Mouse (Mus musculus) neural tube, embryonic 15.5 days (tissue): ENCODE measurements at regions not wholly inside any gene's neighbourhood (a gene's known extent, or its start where the extent isn't known, plus 50 kb on each side); places are given as distances from the start of the nearest gene placed in this dataset.

ENCODE experiments used
- ATAC-seq: fragments of 200-750 bp; cut with Nextera tagmentation; 2 replicates; pipeline ENCODE4 v1.8.0; 2017; ENCODE audit warnings: mild to moderate bottlenecking, moderate TSS enrichment, moderate library complexity; ENCODE audit not compliant: low FRiP score
- H3K27ac ChIP-seq: fragments of 300-500 bp; sonication (generic); replicated peaks from 2 replicates; pipeline ENCODE4 v1.5.1; 2015; ENCODE audit warnings: mild to moderate bottlenecking, inconsistent platforms
- H3K27me3 ChIP-seq: fragments of 300-500 bp; sonication (generic); replicated peaks from 2 replicates; pipeline ENCODE4 v1.6.1; 2015; ENCODE audit warnings: inconsistent platforms
- H3K36me3 ChIP-seq: fragments of 300-500 bp; sonication (generic); 2 replicates; pipeline ENCODE4 v1.6.1; 2015; ENCODE audit warnings: inconsistent platforms
- H3K4me1 ChIP-seq: fragments of 300-500 bp; sonication (generic); 2 replicates; pipeline ENCODE4 v1.6.1; 2015; ENCODE audit warnings: inconsistent platforms
- H3K4me2 ChIP-seq: fragments of 300-500 bp; sonication (generic); 2 replicates; pipeline ENCODE4 v1.6.1; 2015; ENCODE audit warnings: inconsistent platforms, mild to moderate bottlenecking, moderate library complexity
- H3K4me3 ChIP-seq: fragments of 300-500 bp; sonication (generic); replicated peaks from 2 replicates; pipeline ENCODE4 v1.5.1; 2015; ENCODE audit warnings: mild to moderate bottlenecking, inconsistent platforms
- H3K9ac ChIP-seq: fragments of 300-500 bp; sonication (generic); replicated peaks from 2 replicates; pipeline ENCODE4 v1.6.1; 2015; ENCODE audit warnings: mild to moderate bottlenecking, inconsistent platforms
- H3K9me3 ChIP-seq: fragments of 300-500 bp; sonication (generic); replicated peaks from 2 replicates; pipeline ENCODE4 v1.6.1; 2016; ENCODE audit warnings: inconsistent platforms
- WGBS: fragments of 180-500 bp; shearing (Covaris S2); methylation state at CpG from one replicate; pipeline ENCODE4 v1.1.7; 2015; ENCODE audit warnings: mixed read lengths; 5-methylcytosine and 5-hydroxymethylcytosine counted together

DNA sequence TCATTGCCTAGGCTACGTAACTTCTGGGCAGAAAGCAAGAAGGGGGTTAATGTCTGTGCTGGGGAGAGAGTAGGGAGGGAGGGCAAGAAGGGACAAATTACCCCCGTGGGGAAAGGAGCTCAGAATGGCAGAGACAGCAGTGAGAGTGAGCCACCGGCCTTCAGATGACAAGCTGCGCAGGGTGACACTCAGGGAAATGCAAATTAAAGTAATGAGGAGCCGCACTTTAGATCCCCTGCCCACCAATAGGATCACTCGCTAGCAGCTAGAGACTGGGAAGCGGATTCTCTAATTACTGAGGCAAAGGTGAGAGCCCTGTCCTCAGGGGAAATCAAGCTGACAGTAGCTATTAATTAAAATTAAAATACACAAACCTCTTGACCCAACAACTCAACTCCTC, 202.5 kb downstream of the Arhgef10l start:
- ATAC-seq, result no peak
- 21% methylated on average over 7 of the region's 7 CpGs for WGBS

DNA sequence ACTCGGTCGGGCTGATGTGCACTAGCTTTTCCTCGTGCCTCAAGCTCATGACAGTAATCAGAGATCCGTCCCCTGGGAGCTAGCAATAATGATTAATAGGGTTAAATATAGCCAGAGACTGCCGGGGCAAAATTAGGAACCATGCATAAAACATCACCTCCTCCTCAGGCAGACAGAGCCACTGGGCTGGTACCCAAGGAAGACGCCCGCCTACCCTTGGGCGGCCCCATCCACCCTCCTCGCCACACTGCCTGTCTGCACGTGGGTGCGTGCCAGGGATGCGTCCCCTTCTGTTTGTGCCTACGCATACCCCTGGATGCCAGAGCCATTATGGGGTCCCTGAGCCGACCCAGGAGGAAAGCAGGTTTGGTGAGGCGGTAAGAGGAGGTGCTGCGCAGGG, 204.5 kb downstream of the Arhgef10l start:
- H3K9me3 ChIP-seq, result no peaks in the 10 kb centered on the region
- no peak overlapping the region for H3K4me3 ChIP-seq
- 59% methylated on average over 16 of the region's 16 CpGs for WGBS
- no peaks in the 10 kb centered on the region for H3K27me3 ChIP-seq
- peaks cover 31% of the 10 kb centered on the region for H3K4me1 ChIP-seq
- no peak overlapping the region for H3K27ac ChIP-seq
- H3K36me3 ChIP-seq, result no peaks in the 10 kb centered on the region
- no peak overlapping the region for H3K9ac ChIP-seq
- ATAC-seq, result no peak
- no peak overlapping the region for H3K4me2 ChIP-seq

More for the DNA sequence above, 202.5 kb downstream of the Arhgef10l start:
- no peak overlapping the region for H3K4me3 ChIP-seq
- H3K4me1 ChIP-seq, result peaks cover 36% of the 10 kb centered on the region
- no peaks in the 10 kb centered on the region for H3K27me3 ChIP-seq
- no peaks in the 10 kb centered on the region for H3K9me3 ChIP-seq
- no peak overlapping the region for H3K27ac ChIP-seq
- H3K4me2 ChIP-seq, result no peak overlapping the region
- H3K36me3 ChIP-seq, result no peaks in the 10 kb centered on the region
- H3K9ac ChIP-seq, result no peak overlapping the region

DNA sequence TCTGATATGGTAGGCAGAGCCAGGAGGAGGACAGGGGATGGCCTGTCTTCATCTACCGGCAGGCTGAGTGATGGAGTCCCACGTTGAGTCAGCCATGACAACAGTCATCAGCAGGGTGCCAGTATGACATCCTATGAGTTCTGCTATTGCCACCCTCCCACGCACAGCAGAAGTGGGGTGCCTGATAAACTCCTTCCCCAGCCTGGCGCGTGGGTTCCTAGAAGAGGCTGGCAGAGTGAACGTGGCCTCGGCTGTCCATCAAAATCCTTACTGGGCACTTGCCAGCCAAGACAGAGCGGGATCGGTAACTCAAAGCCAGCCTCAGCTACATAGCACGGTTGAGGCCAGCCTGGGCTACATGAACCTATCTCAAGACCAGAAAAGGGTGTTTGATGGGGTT, 202.5 kb upstream of the Igsf21 start:
- H3K27me3 ChIP-seq, result no peaks in the 10 kb centered on the region
- H3K9me3 ChIP-seq, result no peaks in the 10 kb centered on the region
- ATAC-seq, result no peak
- WGBS, result 89% methylated on average over 10 of the region's 10 CpGs
- no peak overlapping the region for H3K9ac ChIP-seq
- H3K4me2 ChIP-seq, result no peak overlapping the region
- no peak overlapping the region for H3K4me3 ChIP-seq
- H3K4me1 ChIP-seq, result peaks cover 16% of the 10 kb centered on the region
- H3K36me3 ChIP-seq, result no peaks in the 10 kb centered on the region
- H3K27ac ChIP-seq, result no peak overlapping the region

DNA sequence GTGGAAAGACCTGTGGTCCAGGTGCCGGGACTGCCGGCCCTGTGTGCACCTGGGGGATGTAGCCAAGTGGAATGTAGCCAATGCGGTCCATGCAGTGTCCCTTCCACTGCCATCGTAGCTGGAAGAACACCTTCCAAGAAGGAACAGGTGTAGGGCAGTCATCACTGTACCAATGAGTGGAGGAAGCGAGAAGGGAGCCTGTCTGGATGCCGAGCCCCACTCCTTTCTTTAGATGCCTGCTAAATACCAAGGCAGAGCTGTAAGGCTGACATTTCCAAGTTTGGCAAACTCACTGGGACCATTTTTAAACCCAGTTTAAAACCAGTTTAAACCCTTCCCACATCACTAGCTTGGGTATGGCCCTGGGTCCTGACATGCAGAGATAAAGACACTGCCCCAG, 199.9 kb upstream of the Igsf21 start:
- H3K27ac ChIP-seq, result no peak overlapping the region
- H3K27me3 ChIP-seq, result no peaks in the 10 kb centered on the region
- no peak overlapping the region for H3K9ac ChIP-seq
- no peak overlapping the region for H3K4me3 ChIP-seq
- H3K4me2 ChIP-seq, result no peak overlapping the region
- no peaks in the 10 kb centered on the region for H3K36me3 ChIP-seq
- 91% methylated on average over 6 of the region's 6 CpGs for WGBS
- no peak for ATAC-seq
- H3K9me3 ChIP-seq, result no peaks in the 10 kb centered on the region
- 0 out of 2 replicates have a peak, but pooled peaks cover 11% of the 10 kb centered on the region for H3K4me1 ChIP-seq

DNA sequence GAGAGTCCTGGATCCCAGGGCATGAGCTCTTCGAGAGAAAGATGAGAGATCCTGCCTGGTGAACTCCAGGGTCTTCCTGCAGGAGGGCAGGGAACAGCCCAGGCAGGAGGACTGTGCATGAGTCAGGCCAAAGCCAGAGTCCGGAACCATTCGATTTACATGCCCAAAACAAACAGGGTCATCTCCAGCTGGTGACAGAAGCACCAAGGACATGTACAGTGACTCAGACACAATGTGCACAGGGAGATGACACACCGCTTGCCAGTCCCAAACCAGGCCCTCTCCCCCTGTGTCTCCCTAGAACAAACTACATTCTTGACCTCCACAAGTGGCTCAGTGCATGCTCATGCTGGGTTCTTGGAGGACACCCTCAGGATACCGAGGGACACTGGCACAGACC, 199.3 kb upstream of the Igsf21 start:
- Histone ChIP-seq H3K9ac (no peak overlapping the region), H3K4me1 (0 out of 2 replicates have a peak, but pooled peaks cover 11% of the 10 kb centered on the region), H3K36me3 (no peaks in the 10 kb centered on the region), H3K4me3 (no peak overlapping the region), H3K27ac (no peak overlapping the region), H3K9me3 (no peaks in the 10 kb centered on the region), H3K27me3 (no peaks in the 10 kb centered on the region), H3K4me2 (no peak overlapping the region)
- no peak for ATAC-seq
- WGBS, result 83% methylated on average over 5 of the region's 5 CpGs

DNA sequence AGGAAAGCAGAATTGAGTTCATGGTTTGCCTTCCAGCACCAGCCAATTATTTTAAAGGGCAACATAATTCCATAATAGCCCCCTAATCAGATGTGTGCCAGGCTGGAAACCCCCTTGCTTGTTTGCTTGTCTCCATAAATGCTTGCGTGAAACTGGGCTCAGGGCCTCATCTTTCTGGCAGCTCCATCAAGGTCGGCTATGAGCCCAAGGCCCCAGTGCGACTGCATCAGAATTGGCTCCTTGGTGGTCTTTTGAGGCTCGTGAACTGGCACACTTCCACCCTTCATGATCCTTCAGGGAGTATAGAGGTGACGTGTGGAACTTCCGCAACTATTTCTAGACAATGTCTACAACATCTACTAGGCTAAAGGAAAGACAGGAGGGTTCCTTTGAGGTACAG, 196.6 kb upstream of the Igsf21 start:
- Histone ChIP-seq H3K36me3 (no peaks in the 10 kb centered on the region), H3K9me3 (no peaks in the 10 kb centered on the region), H3K9ac (no peak overlapping the region), H3K4me2 (no peak overlapping the region), H3K27me3 (no peaks in the 10 kb centered on the region), H3K27ac (no peak overlapping the region), H3K4me1 (peaks cover 22% of the 10 kb centered on the region), H3K4me3 (no peak overlapping the region)
- WGBS, result 71% methylated on average over 6 of the region's 6 CpGs
- no peak for ATAC-seq

DNA sequence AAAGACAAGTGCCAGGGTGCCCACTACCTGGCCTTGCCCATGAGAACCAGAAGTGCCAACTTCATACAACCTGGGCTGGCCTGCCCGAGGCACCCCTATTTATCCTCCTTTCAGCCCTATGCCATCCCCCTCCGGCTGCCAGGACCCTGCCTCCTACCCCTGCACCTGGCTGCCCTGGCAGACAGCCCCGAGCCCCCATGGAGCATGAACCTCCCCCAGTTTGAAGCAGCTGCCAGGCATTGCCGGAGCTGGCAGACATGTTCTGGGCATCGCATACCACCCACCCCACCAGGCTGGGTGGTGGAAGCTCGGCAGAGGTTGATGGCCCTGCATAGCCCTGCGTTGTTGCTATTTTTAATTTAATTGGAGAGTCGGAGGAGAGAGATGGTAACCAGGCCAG, 195.2 kb upstream of the Igsf21 start:
- no peaks in the 10 kb centered on the region for H3K9me3 ChIP-seq
- no peaks in the 10 kb centered on the region for H3K27me3 ChIP-seq
- no peak overlapping the region for H3K27ac ChIP-seq
- no peak overlapping the region for H3K9ac ChIP-seq
- H3K4me2 ChIP-seq, result no peak overlapping the region
- peaks cover 22% of the 10 kb centered on the region for H3K4me1 ChIP-seq
- no peak overlapping the region for H3K4me3 ChIP-seq
- no peak for ATAC-seq
- H3K36me3 ChIP-seq, result no peaks in the 10 kb centered on the region
- 71% methylated on average over 8 of the region's 8 CpGs for WGBS

DNA sequence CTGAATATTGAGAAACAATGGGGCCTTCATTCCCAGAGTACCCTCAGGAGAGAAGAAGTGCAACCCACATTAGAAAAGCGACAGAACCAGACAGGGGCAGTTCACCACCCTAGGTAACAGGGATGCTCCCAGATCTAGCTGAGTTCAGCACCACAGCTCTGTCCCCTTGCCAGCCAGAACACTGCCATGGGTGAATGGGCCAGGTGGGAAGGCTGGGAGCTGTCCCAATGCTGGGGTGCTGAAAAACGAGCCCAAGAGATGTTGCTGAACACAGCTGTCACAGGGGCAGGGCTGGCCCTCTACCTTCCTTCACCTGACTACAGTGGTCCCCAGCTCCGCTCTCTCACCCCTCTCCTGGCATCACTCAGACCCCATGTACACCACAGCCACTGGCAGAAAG, 193.3 kb upstream of the Igsf21 start:
- no peak overlapping the region for H3K9ac ChIP-seq
- H3K27ac ChIP-seq, result no peak overlapping the region
- H3K9me3 ChIP-seq, result no peaks in the 10 kb centered on the region
- H3K4me3 ChIP-seq, result no peak overlapping the region
- no peaks in the 10 kb centered on the region for H3K36me3 ChIP-seq
- WGBS, result 32% methylated on average over 3 of the region's 3 CpGs
- no peak overlapping the region for H3K4me2 ChIP-seq
- no peak for ATAC-seq
- peaks cover 27% of the 10 kb centered on the region for H3K4me1 ChIP-seq
- no peaks in the 10 kb centered on the region for H3K27me3 ChIP-seq

DNA sequence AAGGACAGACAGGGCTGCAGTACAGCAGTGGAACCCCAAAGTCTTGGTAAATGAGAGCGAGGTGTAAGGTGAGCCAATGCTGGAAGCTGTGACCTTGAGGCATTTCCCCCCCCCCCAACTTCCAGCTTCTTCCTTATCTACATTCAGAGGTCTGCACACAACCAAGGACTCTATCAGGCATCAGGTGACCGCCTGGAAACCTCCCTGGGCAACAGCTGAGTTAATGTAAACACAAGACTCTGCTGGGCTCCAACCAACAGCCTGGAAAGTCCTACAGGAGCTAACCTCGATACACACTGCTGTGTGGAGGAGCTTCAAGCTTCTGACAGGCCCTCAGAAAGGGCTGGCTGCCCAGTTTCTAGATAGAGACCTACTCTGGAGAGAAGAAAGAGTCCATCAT, 189.4 kb upstream of the Igsf21 start:
- no peak overlapping the region for H3K4me3 ChIP-seq
- no peak overlapping the region for H3K4me2 ChIP-seq
- WGBS, result 62% methylated on average over 3 of the region's 3 CpGs
- H3K9ac ChIP-seq, result no peak overlapping the region
- H3K27ac ChIP-seq, result no peak overlapping the region
- no peaks in the 10 kb centered on the region for H3K9me3 ChIP-seq
- H3K27me3 ChIP-seq, result no peaks in the 10 kb centered on the region
- H3K36me3 ChIP-seq, result no peaks in the 10 kb centered on the region
- ATAC-seq, result no peak
- H3K4me1 ChIP-seq, result peaks cover 29% of the 10 kb centered on the region

DNA sequence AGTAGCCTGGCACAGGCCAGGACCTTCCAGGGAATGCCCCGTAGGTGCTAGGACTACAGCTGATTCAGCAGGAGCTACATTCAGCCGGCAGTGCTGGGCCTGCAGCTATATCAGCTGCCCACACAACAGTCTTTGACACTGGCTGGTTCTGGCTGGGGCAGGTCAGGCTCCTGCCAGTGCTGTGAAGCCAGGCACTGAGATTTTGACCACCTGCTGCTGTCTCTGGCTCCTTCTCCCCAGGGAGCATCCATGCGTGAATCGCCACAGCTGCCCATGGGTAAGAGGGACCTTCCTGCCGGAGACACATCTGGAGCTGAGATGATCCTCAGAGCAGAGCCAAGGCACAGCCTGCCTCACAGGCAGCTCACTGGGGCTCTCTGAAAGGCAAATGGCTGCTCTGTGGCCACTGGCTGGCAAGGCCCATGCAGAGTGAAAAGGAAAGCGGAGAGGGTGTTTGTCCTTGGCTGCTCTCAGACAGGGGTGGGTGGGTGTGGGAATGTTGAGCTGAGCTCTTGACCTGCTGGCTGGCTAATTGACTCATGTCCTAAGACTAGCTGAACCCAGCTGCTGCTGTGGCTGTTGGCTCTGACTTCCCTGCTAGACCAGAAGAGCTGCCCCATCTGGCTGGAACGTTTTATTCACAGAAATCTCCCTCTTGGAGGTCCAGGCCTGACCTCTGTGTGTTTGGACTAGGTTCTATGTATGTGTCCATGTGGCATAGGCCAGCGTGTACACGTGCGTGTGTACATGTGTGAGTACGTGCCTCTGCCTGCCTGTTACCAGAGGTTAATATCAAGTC, 187.4 kb upstream of the Igsf21 start:
- ATAC-seq, result no peak
- Histone ChIP-seq H3K36me3 (no peaks in the 10 kb centered on the region), H3K27ac (no peak overlapping the region), H3K4me2 (no peak overlapping the region), H3K9me3 (no peaks in the 10 kb centered on the region), H3K27me3 (no peaks in the 10 kb centered on the region), H3K4me3 (no peak overlapping the region), H3K4me1 (peaks cover 23% of the 10 kb centered on the region), H3K9ac (no peak overlapping the region)
- 61% methylated on average over 11 of the region's 11 CpGs for WGBS

DNA sequence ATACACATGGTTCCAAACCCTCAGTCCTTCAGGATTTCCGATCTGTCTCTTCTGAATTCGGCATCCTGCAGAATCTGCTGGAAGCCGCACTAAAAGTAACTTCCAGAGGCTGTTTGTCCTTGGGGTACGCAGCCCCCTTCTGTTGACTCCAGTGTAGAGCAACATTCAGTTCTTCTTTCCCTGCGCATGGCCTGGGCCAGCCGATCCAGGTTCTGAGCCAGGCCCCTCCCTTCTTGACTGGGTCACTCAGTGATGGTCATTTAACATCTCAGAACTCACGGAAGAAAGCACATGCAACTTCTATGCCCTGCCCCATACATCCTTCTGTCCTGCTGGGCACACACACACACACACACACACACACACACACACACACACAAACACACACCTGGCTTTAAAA, 185.5 kb upstream of the Igsf21 start:
- H3K4me2 ChIP-seq, result no peak overlapping the region
- no peak overlapping the region for H3K27ac ChIP-seq
- no peak overlapping the region for H3K4me3 ChIP-seq
- H3K9ac ChIP-seq, result no peak overlapping the region
- no peak for ATAC-seq
- H3K4me1 ChIP-seq, result peaks cover 17% of the 10 kb centered on the region
- no peaks in the 10 kb centered on the region for H3K9me3 ChIP-seq
- WGBS, result 80% methylated on average over 7 of the region's 7 CpGs
- no peaks in the 10 kb centered on the region for H3K36me3 ChIP-seq
- no peaks in the 10 kb centered on the region for H3K27me3 ChIP-seq

DNA sequence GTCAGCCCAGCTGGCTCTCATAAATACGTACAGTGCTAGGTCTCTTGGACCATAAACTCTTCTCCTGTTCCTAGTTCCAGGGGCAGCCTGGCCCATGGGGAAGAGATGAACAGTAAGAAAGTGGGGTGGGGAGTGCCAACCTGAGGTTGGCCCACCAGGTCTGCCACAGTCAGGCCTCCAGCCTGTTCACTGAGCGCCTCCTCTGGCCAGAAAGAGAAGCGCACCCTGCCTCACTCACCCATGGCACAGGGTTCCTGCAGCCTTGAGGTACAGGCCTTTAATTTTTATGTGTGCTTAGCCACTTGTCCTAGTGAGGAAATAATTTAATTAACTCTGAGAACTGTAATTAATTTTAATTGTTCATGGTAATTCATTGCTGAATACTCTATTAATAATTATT, 180.5 kb upstream of the Igsf21 start:
- Histone ChIP-seq H3K9me3 (no peaks in the 10 kb centered on the region), H3K4me3 (no peak overlapping the region), H3K9ac (no peak overlapping the region), H3K4me1 (no peaks in the 10 kb centered on the region), H3K36me3 (no peaks in the 10 kb centered on the region), H3K27me3 (no peaks in the 10 kb centered on the region), H3K4me2 (no peak overlapping the region), H3K27ac (no peak overlapping the region)
- WGBS, result 66% methylated on average over 3 of the region's 3 CpGs
- ATAC-seq, result no peak
